Mouse (Mus musculus) kidney, adult 2 months (tissue): ENCODE measurements around the gene Map3k13.

Source experiments
- CTCF ChIP-seq: fragments of 200-500 bp; conservative IDR thresholded peaks from 2 replicates; pipeline ENCODE4 v1.5.1; 2011; ENCODE audit warnings: low read depth, mild to moderate bottlenecking, control low read depth, low read length, moderate library complexity, mixed read lengths; ENCODE audit not compliant: insufficient read depth, insufficient read length
- POLR2A ChIP-seq: fragments of 200-500 bp; IDR thresholded peaks from one replicate; pipeline ENCODE4 v1.6.1; 2011; ENCODE audit warnings: low read depth, low read length, control low read depth

DNA sequence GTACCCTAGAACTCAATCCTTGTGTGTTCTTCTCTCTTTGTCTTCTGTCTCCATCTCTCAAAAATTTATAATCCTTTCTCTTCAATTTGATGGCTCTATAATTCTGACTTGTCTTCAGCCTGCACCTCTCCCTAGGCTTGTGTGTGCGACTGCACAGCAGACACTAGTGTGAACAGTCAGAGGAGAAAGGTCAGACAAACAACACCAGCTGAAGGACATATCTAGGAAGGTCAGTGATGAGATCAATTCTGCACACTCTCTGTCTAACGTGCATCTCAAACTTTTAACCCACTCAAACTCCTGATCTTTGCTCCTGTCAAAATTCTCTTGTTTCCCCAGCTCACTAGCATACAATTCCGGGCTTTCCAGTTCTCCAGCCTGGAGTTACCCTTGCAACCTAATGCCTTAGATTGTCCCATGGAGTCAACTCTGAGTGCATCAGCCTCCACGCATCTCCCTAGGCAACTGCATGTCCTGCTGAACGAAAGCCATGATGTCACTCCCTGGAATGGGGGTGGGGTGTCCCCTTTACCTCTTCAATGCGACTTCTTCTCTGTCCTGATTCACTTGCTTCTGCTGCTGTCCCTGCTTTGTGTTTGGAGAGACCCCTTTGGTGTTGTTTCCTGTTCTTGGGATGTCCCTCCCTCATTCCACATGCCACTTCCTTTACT, 19.2 kb downstream of the Map3k13 start:
- no peak for TF ChIP-seq POLR2A
- TF ChIP-seq CTCF = no peak
